Mouse (Mus musculus) brain, embryonic 14.5 days (tissue): ENCODE results near the gene Mylk.

Experiments used
- CTCF ChIP-seq: fragments of 200-500 bp; IDR thresholded peaks from 2 replicates; pipeline ENCODE4 v1.5.1; 2012; ENCODE audit warnings: inconsistent platforms, mild to moderate bottlenecking, moderate library complexity, borderline replicate concordance; ENCODE audit not compliant: insufficient read depth, insufficient read length; ENCODE audit errors: extremely low read depth
- POLR2A ChIP-seq: fragments of 200-500 bp; IDR thresholded peaks from 2 replicates; pipeline ENCODE4 v1.6.1; 2012; ENCODE audit warnings: mild to moderate bottlenecking, inconsistent platforms, borderline replicate concordance; ENCODE audit not compliant: poor library complexity, insufficient read depth, insufficient read length, severe bottlenecking; ENCODE audit errors: extremely low read depth

- TF ChIP-seq CTCF: no peak
- no peak for TF ChIP-seq POLR2A
These were observed 254.0 kb downstream of the Mylk start for GRCm38 (mm10) chr16:34999016-34999415.
